Mouse (Mus musculus): ENCODE results near the gene Cdc123. TPM values are rescaled to one million over a fixed set of nuclear protein-coding genes. Genes with fewer than 3 reads are reported as not detected.
A peak's percentile ranks its signal among the peaks of the same experiment; 100 is the strongest.
"Not testable (repeated sequence)": the region's sequence is repeated elsewhere in the genome, so short reads cannot be mapped to it uniquely, and the experiment has no call there.

Gene Cdc123
- polyA plus RNA-seq, 1 experiment from 2014 or later: 139 TPM

DNA sequence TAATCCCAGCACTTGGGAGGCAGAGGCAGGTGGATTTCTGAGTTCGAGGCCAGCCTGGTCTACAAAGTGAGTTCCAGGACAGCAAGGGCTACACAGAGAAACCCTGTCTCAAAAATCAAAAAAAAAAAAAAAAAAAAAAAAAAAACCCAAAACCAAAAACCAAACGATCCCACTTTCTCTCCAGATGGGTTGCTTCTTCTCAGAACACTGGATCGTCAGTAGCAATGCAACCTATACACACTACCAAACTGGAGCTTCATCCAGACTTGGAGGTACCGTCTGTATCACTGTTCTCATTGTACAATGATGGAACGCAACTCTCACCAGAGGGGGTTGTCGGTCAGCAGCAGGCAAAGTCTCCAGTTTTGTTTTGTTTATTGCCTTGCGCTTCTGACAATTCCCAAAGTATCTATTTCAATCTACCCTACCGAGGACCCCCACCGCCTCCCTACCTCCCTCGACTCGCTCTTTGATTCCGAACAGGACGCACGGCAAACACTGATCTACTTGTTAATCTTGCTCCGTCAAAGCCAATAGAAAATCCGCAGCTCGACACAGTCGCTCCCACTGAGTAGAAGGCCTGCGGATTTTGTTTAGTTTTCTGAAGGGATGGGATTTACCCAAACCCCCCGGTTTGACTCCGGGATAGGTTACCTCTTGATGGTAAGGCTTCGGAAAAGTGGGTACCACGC lies 637 bp downstream of the Cdc123 start:
- peak overlapping the region; percentile 84 for H3K27ac ChIP-seq (replicated peaks)
- H3K4me3 ChIP-seq (replicated peaks): peak overlapping the region; percentile 77
- H3K9ac ChIP-seq: peak overlapping the region; percentile 76
- no peaks in the 10 kb centered on the region for H3K9me3 ChIP-seq (replicated peaks)
- peak; percentile 58 for ATAC-seq (ENCODE audit: insufficient read depth)
- peaks cover 27% of the 10 kb centered on the region for H3K4me1 ChIP-seq (replicated peaks)
- peaks cover 37% of the 10 kb centered on the region for H3K36me3 ChIP-seq (replicated peaks)
- H3K4me2 ChIP-seq: peak overlapping the region; percentile 73
- H3K27me3 ChIP-seq: no peaks in the 10 kb centered on the region
- WGBS (ENCODE audit: insufficient replicate concordance): 2% methylated on average over 23 of the region's 23 CpGs

GRCm38 (mm10) chr2:5840815-5841214 lies 4.1 kb downstream of the Cdc123 start:
- H3K27me3 ChIP-seq: no peaks in the 10 kb centered on the region
- no peak overlapping the region for H3K9ac ChIP-seq
- no peak overlapping the region for H3K27ac ChIP-seq (replicated peaks)
- no peak overlapping the region for H3K4me2 ChIP-seq
- H3K4me1 ChIP-seq (replicated peaks): peaks cover 8% of the 10 kb centered on the region
- H3K9me3 ChIP-seq (replicated peaks): no peaks in the 10 kb centered on the region
- H3K36me3 ChIP-seq (replicated peaks): peaks cover 59% of the 10 kb centered on the region
- H3K4me3 ChIP-seq (replicated peaks): no peak overlapping the region
- 88% methylated on average over 11 of the region's 11 CpGs for WGBS (ENCODE audit: insufficient replicate concordance)
- ATAC-seq (ENCODE audit: insufficient read depth): no peak

GRCm38 (mm10) chr2:5825265-5825913 lies 19.6 kb downstream of the Cdc123 start:
- ATAC-seq (ENCODE audit: insufficient read depth): peak; percentile 63; the same call in 1 of the 2 replicates
- Histone ChIP-seq H3K27me3 (no peaks in the 10 kb centered on the region), H3K4me1 (replicated peaks) (peaks cover 17% of the 10 kb centered on the region), H3K9ac (no peak overlapping the region), H3K4me3 (replicated peaks) (no peak overlapping the region), H3K9me3 (replicated peaks) (no peaks in the 10 kb centered on the region), H3K36me3 (replicated peaks) (peaks cover 52% of the 10 kb centered on the region), H3K4me2 (no peak overlapping the region), H3K27ac (replicated peaks) (peak overlapping the region; percentile 62)
- WGBS (ENCODE audit: insufficient replicate concordance): 82% methylated on average over 5 of the region's 5 CpGs

GRCm38 (mm10) chr2:5824685-5825084 lies 20.3 kb downstream of the Cdc123 start:
- 32% methylated on average over 5 of the region's 5 CpGs for WGBS (ENCODE audit: insufficient replicate concordance)
- no peak for ATAC-seq (ENCODE audit: insufficient read depth)
- H3K27ac ChIP-seq (replicated peaks): peak overlapping the region; percentile 55
- H3K4me2 ChIP-seq: no peak overlapping the region
- no peaks in the 10 kb centered on the region for H3K9me3 ChIP-seq (replicated peaks)
- peaks cover 54% of the 10 kb centered on the region for H3K36me3 ChIP-seq (replicated peaks)
- H3K27me3 ChIP-seq: no peaks in the 10 kb centered on the region
- H3K9ac ChIP-seq: no peak overlapping the region
- no peak overlapping the region for H3K4me3 ChIP-seq (replicated peaks)
- peaks cover 17% of the 10 kb centered on the region for H3K4me1 ChIP-seq (replicated peaks)

GRCm38 (mm10) chr2:5824213-5824612 lies 20.8 kb downstream of the Cdc123 start:
- Histone ChIP-seq H3K4me3 (replicated peaks) (no peak overlapping the region), H3K4me2 (no peak overlapping the region), H3K4me1 (replicated peaks) (peaks cover 17% of the 10 kb centered on the region), H3K27me3 (no peaks in the 10 kb centered on the region), H3K27ac (replicated peaks) (peak overlapping the region; percentile 55), H3K9me3 (replicated peaks) (no peaks in the 10 kb centered on the region), H3K9ac (no peak overlapping the region), H3K36me3 (replicated peaks) (peaks cover 56% of the 10 kb centered on the region)
- ATAC-seq (ENCODE audit: insufficient read depth): no peak
- 24% methylated on average over 1 of the region's 1 CpGs for WGBS (ENCODE audit: insufficient replicate concordance)

DNA sequence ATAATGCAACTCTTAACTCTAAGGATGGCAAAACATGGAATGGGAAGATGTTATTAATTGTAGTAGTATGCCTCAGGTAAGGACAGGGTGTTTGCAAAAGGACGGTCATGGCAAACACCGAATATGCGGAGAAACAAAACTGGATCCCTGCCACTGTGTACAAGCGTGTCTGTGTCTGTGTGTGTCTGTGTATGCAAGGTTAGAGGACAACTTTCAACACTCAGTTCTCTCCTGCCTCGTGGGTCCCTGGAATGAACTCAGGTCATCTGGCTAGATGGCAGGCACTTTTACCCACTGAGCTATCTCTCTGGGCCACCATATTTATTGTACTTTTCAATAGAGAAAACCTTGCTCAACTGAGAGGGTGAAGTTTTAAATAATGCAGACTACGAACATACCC lies 22.5 kb downstream of the Cdc123 start:
- Histone ChIP-seq H3K27me3 (no peaks in the 10 kb centered on the region), H3K4me3 (replicated peaks) (no peak overlapping the region), H3K36me3 (replicated peaks) (peaks cover 65% of the 10 kb centered on the region), H3K9ac (no peak overlapping the region), H3K4me2 (no peak overlapping the region), H3K9me3 (replicated peaks) (no peaks in the 10 kb centered on the region), H3K4me1 (replicated peaks) (peaks cover 17% of the 10 kb centered on the region), H3K27ac (replicated peaks) (no peak overlapping the region)
- no peak for ATAC-seq (ENCODE audit: insufficient read depth)
- WGBS (ENCODE audit: insufficient replicate concordance): 78% methylated on average over 6 of the region's 6 CpGs

DNA sequence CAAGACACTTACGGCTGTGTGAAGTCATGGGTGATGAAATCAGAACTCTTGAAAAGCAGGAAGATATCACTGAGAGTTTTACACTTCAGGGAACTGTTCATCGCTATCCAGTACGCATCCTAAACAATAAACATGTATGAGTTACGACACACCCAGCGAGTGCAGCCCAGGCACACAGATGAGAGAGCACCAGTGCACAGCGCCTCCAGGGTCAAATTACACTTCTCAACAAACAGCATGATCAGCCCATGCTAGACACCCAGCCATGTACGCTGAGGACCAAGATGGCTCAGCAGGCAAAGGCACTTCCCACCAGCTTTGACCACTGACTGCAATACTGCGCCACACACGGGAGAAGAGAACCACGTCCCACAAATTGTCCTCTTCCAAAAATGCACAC lies 23.7 kb downstream of the Cdc123 start:
- Histone ChIP-seq H3K4me3 (replicated peaks) (no peak overlapping the region), H3K9me3 (replicated peaks) (no peaks in the 10 kb centered on the region), H3K9ac (no peak overlapping the region), H3K4me2 (no peak overlapping the region), H3K27me3 (no peaks in the 10 kb centered on the region), H3K27ac (replicated peaks) (no peak overlapping the region), H3K4me1 (replicated peaks) (peaks cover 17% of the 10 kb centered on the region), H3K36me3 (replicated peaks) (peaks cover 66% of the 10 kb centered on the region)
- 83% methylated on average over 10 of the region's 10 CpGs for WGBS (ENCODE audit: insufficient replicate concordance)
- ATAC-seq (ENCODE audit: insufficient read depth): peak; percentile 28; the same call in 1 of the 2 replicates

GRCm38 (mm10) chr2:5811235-5811782 lies 33.7 kb downstream of the Cdc123 start:
- no peaks in the 10 kb centered on the region for H3K27me3 ChIP-seq
- H3K4me3 ChIP-seq (replicated peaks): no peak overlapping the region
- no peak overlapping the region for H3K4me2 ChIP-seq
- WGBS (ENCODE audit: insufficient replicate concordance): 70% methylated on average over 5 of the region's 5 CpGs
- H3K9ac ChIP-seq: no peak overlapping the region
- no peak overlapping the region for H3K27ac ChIP-seq (replicated peaks)
- no peaks in the 10 kb centered on the region for H3K4me1 ChIP-seq (replicated peaks)
- no peak for ATAC-seq (ENCODE audit: insufficient read depth)
- peaks cover 59% of the 10 kb centered on the region for H3K36me3 ChIP-seq (replicated peaks)
- no peaks in the 10 kb centered on the region for H3K9me3 ChIP-seq (replicated peaks)

DNA sequence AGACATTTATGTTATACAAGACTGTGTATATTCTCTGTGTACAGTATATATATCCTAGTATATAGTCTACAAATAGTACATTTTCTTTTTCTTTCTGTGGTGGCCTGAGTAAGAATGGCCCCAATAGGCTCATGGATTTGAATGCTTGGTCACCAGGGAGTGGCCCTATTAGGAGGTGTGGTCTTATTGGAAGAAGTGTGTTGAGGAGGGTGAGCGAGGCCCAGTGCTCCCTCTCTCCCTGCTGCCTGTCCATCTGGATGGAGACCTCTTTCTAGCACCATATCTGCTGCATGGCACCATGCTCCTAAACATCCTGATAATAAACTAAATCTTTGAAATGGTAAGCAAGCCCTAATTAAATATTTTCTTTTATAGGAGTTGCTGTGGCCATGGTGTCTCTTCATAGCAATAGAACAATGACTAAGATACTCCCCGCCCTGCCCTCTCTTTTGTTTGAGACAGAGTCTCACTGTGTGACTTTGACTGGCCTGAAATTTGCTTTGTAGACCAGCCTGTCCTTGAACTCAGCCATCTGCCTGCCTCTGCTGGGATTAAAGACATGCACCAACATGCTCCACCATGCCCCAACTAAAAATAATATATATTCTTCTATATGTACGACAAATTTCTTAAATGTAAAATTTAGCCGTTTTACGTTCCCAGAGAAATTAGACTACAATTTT lies 34.8 kb downstream of the Cdc123 start:
- ATAC-seq (ENCODE audit: insufficient read depth): no peak
- H3K9me3 ChIP-seq (replicated peaks): no peaks in the 10 kb centered on the region
- WGBS (ENCODE audit: insufficient replicate concordance): 87% methylated on average over 5 of the region's 5 CpGs
- no peaks in the 10 kb centered on the region for H3K4me1 ChIP-seq (replicated peaks)
- peaks cover 66% of the 10 kb centered on the region for H3K36me3 ChIP-seq (replicated peaks)
- no peak overlapping the region for H3K9ac ChIP-seq
- H3K4me2 ChIP-seq: no peak overlapping the region
- no peak overlapping the region for H3K27ac ChIP-seq (replicated peaks)
- H3K27me3 ChIP-seq: no peaks in the 10 kb centered on the region
- no peak overlapping the region for H3K4me3 ChIP-seq (replicated peaks)

DNA sequence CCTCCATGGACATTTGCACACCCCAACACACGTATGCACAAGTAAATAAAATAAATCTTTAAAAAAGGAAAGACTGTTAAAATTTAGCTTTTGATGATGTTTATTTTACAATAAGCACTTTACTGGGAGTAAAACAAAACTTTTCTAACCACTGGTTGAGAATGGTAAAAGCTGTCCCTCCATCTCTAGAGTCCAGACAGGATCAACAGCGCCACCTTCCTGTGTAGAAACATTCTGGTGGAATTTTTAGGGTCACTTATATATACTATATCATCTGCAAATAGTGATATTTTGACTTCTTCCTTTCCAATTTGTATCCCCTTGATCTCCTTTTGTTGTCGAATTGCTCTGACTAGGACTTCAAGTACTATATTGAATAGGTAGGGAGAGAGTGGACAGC lies 38.8 kb downstream of the Cdc123 start:
- ATAC-seq (ENCODE audit: insufficient read depth); H3K27me3 ChIP-seq; H3K4me3 ChIP-seq (replicated peaks); H3K27ac ChIP-seq (replicated peaks); H3K9ac ChIP-seq; H3K4me2 ChIP-seq; H3K9me3 ChIP-seq (replicated peaks): not testable (repeated sequence)
- Histone ChIP-seq H3K36me3 (replicated peaks) (peaks cover 72% of the 10 kb centered on the region), H3K4me1 (replicated peaks) (peaks cover 10% of the 10 kb centered on the region)
- 57% methylated on average over 3 of the region's 3 CpGs for WGBS (ENCODE audit: insufficient replicate concordance)

GRCm38 (mm10) chr2:5805228-5805627 lies 39.7 kb downstream of the Cdc123 start:
- peaks cover 70% of the 10 kb centered on the region for H3K36me3 ChIP-seq (replicated peaks)
- no peaks in the 10 kb centered on the region for H3K9me3 ChIP-seq (replicated peaks)
- WGBS (ENCODE audit: insufficient replicate concordance): 88% methylated on average over 7 of the region's 7 CpGs
- H3K27me3 ChIP-seq: no peaks in the 10 kb centered on the region
- peaks cover 14% of the 10 kb centered on the region for H3K4me1 ChIP-seq (replicated peaks)
- H3K9ac ChIP-seq: no peak overlapping the region
- no peak overlapping the region for H3K4me3 ChIP-seq (replicated peaks)
- no peak overlapping the region for H3K4me2 ChIP-seq
- ATAC-seq (ENCODE audit: insufficient read depth): no peak
- no peak overlapping the region for H3K27ac ChIP-seq (replicated peaks)

All from liver, embryonic 15.5 days (tissue).